Mouse (Mus musculus) layer of hippocampus, adult 2 months (tissue): ENCODE measurements around the gene Atp6v1f. TPM values are rescaled to one million over a fixed set of nuclear protein-coding genes. Genes with fewer than 3 reads are reported as not detected.

Experiments used
- DNase-seq, 2 experiments: peaks; one replicate each; pipeline ENCODE4 v3.0.0; 2022; ENCODE audit warnings: low spot score in 2 of 2
- H3K27ac ChIP-seq: fragments of 200-600 bp; 2 replicates; pipeline ENCODE4 v1.8.1; 2022
- H3K4me3 ChIP-seq: fragments of 200-600 bp; 2 replicates; pipeline ENCODE4 v1.8.1; 2022; ENCODE audit warnings: mild to moderate bottlenecking
- CTCF ChIP-seq: fragments of 200-600 bp; conservative IDR thresholded peaks from 2 replicates; pipeline ENCODE4 v1.8.1; 2022; ENCODE audit warnings: antibody characterized with exemption, mild to moderate bottlenecking, moderate library complexity
- total RNA-seq, 2 experiments: library from RNA; stranded (reverse); gene quantifications; 2 replicates each; pipeline ENCODE4 v1.2.3; 2021

The Atp6v1f gene
- total RNA-seq, 2 experiments from 2014 or later = 245 to 247 TPM

DNA sequence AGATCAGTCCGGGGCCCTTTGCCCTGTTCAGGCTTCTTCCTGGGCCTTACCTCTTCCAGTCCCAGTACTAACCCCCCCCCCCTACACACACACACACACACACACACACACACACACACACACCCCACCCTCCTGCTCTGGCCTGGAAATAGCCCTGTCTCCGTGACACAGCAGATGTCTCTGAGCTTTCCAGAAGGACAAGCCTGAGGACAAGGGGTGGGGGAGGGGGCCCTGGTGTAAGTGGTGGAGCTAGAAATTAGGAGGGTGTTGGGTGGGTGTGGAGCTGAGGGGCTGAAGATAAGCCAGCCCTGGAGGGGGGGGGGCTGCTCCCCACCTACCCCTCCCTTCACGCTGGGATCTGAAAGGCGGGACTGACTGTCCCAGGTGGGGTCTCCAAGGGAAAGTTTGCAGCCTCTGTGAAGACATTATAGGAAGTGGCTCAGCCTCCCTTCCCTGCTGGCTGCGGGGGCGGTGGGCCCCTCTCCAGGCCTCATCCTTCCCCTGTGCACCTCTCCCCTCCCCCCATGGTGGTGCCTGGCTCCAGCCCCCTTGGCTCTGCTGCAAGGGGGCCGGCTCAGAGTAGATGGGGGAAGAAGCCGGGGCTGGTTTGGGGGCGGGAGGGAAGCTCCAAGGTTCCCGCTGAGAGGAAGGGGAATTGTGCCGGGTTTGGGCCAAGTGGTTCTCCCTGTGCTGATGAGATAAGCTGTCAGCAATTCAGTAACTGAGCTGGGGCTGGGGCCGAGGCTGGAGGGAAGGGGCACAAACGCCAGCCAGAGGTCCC lies 32.4 kb upstream of the Atp6v1f start:
- Histone ChIP-seq H3K27ac (no peak overlapping the region; the same call in 1 of the 2 replicates), H3K4me3 (no peak overlapping the region)
- TF ChIP-seq CTCF = no peak
- DNase-seq = no peak

DNA sequence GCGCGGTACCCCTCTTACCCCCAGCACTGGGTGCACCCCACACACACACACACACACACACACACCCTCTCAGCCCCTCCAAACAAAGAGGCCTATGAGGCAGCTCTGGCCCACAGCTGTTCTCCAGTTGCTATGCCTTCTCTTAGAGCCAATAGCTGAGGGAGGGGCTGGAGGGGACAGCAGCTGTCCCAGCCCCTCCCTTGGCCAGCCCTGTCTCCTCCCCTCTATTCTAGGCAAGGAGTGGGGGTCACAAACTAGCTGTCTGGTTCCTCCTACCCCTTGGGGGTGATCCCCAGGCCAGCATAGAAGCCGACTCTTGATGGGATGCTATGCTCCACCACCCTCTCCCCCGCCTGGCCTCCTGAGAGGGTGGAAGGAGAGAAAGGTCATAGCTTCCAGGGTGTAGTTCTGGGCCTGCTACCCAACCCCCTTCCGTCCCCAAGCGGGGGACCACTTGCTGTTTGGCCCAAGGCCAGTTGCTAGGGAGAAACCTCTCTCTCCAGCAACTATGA lies 31.5 kb upstream of the Atp6v1f start:
- peak overlapping the region; percentile 15; the same call in 1 of the 2 replicates for H3K27ac ChIP-seq
- no peak for DNase-seq
- no peak overlapping the region for H3K4me3 ChIP-seq
- TF ChIP-seq CTCF = no peak

DNA sequence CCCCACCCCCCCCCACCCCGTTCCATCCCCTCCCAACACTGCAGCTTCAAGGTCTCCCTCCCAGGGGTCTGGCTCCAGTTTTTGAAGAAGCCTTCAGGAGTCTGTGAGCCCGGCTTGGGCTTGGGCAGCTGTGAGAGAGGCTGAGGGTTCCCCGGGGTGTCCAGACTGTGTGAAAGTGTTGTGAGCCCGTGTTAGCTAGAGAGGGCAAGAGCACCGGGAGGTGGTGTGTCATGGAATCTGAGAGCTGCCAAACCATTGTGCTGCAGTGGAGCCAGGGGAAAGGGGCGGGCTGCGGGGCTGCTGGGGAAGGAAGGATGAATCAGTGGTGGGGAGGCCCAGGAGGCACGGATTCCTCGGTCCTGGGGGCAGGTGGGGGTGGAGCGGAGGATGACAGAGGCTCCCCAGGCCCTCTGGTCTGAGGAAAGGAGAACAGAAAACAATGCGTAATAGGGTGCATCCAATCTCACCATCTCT lies 31.0 kb upstream of the Atp6v1f start:
- no peak for TF ChIP-seq CTCF
- no peak for DNase-seq
- Histone ChIP-seq H3K4me3 (no peak overlapping the region), H3K27ac (no peak overlapping the region)

DNA sequence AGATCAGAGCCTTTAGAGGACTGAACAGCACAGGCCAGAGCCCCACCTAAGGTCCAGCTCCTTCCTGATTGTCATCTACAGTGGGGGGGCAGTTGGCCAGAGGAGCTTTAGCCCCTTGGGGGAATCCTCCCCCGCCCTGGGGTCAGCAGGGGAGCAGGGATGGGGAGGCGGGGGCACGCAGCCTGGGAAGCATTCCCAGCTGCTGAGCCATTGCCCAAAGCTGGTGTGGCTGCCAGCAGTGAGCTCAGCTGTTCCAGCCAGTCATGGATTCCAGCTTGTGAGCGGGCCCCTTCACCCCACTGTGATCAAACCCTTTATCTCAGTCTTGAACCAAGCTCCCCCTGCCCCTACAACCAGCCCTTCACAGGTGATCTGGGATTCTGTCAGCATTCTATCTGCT lies 28.3 kb upstream of the Atp6v1f start:
- no peak for TF ChIP-seq CTCF
- DNase-seq = peak; percentile 20 to 21
- Histone ChIP-seq H3K4me3 (no peak overlapping the region), H3K27ac (0 out of 2 replicates have a peak overlapping the region, but pooled peaks have one; percentile 23)

DNA sequence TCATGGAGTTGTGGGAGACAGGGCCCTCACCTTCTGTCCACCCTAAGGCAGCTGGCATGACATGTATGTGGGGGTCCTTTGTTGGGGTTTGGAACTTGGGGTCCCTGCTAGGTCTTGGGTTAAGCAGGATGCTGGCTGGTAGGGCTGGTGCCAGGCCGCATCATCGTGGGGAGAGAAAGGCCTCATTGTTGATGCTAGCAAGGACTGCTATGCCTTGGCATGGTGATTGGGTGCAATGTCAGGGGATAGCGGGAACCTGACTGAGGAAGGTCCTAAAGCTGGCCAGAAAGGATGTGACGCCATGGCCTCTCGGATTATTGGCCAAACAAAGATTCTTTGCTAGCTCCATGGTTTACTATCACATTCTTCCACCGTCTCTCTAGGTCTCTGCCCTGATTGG lies 27.7 kb upstream of the Atp6v1f start:
- Histone ChIP-seq H3K27ac (0 out of 2 replicates have a peak overlapping the region, but pooled peaks have one; percentile 23), H3K4me3 (no peak overlapping the region)
- no peak for DNase-seq
- no peak for TF ChIP-seq CTCF

DNA sequence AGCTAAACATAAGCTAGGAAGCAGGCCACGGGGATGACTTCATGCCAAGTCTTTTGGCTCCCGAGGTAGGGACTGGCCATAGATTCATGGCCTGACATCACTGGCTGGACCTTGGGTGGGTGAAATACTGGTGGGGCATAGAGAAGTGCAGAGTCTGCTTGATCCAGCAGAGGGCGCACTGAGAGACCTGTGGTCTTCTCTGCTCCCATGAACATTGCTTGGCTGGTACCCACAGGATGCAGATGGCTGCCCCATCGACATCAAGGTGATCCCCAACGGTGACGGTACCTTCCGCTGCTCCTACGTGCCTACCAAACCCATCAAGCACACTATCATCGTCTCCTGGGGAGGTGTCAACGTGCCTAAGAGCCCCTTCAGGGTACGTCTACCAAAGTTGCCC lies 22.7 kb upstream of the Atp6v1f start:
- DNase-seq = peak in 1 of 2 experiments; percentile 32
- Histone ChIP-seq H3K27ac (no peak overlapping the region), H3K4me3 (no peak overlapping the region)
- TF ChIP-seq CTCF = peak; percentile 81

DNA sequence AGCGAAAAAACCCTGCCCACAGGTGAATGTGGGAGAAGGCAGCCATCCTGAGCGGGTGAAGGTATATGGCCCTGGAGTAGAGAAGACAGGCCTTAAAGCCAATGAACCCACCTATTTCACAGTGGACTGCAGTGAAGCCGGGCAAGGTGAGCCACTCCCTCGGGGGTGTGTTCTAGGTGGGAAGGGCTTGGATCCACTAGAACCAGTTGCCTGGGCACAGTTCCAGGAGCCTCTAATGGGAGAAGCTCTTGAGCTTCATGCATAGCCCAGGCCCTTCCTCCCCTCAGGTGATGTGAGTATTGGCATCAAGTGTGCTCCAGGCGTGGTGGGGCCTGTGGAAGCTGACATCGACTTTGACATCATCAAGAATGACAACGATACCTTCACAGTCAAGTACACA lies 22.2 kb upstream of the Atp6v1f start:
- H3K4me3 ChIP-seq = no peak overlapping the region
- no peak for DNase-seq
- no peak overlapping the region for H3K27ac ChIP-seq
- TF ChIP-seq CTCF = no peak

DNA sequence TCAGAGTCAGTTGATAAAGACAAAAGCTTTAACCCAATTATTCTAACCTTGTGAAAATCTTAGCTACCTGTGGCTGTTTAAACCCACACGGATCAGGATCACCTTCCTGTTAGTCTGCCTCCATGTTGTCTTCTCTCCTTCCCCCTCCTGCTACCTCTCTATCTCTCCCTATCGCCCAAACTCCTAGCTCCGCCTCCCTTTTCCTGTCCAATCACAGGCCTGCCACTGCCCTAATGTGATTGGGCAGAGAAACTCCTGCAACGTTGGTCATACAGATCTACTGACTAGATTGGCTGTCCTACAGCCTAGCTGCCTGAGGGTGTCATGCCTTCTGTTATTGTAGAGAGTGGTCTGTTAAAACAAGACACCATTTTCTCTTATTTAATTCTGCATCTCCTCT lies 17.7 kb upstream of the Atp6v1f start:
- no peak for TF ChIP-seq CTCF
- Histone ChIP-seq H3K27ac (no peak overlapping the region), H3K4me3 (no peak overlapping the region)
- no peak for DNase-seq

DNA sequence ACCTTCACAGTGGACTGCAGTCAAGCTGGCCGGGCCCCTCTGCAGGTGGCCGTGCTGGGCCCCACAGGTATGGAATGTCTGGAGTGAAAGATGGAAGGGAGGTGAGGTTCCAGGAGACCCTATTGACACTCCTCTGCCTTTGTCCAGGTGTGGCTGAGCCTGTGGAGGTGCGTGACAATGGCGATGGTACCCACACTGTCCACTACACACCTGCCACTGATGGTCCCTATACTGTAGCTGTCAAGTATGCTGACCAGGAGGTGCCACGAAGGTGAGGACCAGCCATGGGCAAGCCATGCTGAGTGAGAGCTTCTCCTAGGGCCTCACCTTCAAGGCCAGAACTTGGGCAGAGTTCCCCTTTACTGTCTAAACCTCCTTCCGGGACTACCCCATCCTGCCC lies 16.9 kb upstream of the Atp6v1f start:
- H3K4me3 ChIP-seq = no peak overlapping the region
- no peak for TF ChIP-seq CTCF
- DNase-seq = no peak
- H3K27ac ChIP-seq = no peak overlapping the region

DNA sequence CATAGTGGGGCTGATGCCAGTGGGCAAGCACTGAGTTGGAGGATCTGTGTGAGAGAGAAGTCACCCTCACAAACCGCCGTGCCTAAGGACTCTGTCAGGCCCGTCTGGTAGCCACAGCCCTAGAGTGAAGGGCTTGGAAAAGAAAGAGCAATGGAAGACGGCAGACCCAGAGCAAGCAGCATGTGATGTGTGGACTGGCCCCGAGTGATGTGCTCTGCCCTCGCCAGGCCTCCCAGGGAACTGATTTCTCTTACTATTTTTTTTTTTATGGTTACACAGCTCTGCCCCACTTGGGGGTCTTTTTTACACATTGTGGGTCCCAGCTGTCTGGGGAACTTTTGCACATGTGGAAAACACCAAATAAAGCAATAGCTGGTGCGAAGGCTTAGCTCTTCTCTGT lies 6.0 kb upstream of the Atp6v1f start:
- TF ChIP-seq CTCF = no peak; the same call in 1 of the 2 replicates
- H3K4me3 ChIP-seq = no peak overlapping the region
- no peak for DNase-seq
- H3K27ac ChIP-seq = no peak overlapping the region

DNA sequence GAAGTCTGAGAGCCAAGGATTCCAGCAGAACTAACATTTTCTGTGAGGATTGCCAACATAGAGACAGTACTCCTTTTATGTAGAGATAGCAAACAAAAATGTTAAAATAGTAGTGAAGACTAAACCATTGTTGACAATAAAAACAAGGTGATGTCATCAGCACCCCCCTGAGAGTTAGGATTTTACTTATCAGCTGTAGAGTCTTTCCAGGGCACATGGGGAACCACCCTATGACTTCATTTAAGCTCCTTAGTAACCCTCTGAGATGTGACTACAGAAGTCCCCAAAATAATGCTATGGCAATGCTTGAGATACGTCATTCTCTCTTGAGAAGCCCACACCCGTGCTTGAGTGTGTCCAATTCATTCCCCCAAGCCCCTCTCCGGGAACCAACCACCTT lies 4.1 kb upstream of the Atp6v1f start:
- no peak overlapping the region for H3K27ac ChIP-seq
- TF ChIP-seq CTCF = no peak
- H3K4me3 ChIP-seq = no peak overlapping the region
- DNase-seq = no peak

DNA sequence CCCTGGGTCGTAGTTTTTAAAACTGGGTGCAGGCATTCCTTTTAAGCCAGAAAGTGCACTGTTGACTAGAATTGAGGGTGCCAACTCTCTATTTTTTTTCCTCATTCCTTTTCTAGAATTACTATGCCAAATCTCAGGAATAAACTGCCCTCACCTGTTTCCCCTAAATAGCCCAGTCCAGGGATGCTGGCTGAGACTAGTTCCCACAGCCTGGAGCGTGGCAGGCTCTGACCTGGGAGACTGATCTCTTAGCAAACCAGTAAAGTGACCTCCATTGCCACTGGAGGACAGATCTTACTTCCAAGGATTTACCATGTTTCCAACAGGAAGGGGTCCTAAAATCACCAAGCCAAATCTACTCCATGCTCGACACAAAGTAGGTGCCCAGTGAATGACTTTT lies 1.3 kb downstream of the Atp6v1f start:
- Histone ChIP-seq H3K27ac (no peak overlapping the region), H3K4me3 (peak overlapping the region; percentile 78)
- no peak for DNase-seq
- no peak for TF ChIP-seq CTCF

DNA sequence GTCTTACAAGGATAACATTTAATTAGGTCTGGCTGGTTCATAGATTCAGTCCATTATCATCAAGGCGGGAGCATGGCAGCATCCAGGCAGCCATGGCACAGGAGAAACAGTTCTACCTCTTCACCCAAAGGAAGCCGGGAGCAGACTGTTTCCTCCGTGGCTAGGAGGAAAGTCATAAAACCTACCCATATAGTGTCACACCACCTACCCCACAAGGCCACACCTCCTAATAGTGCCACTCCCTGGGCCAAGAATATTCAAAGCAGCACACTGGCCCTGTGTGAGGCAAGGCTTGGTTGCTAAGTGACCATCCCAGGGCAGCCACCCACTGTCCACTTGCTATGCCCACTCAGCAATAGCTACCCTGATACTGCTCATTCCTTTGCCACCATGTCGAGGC lies 3.6 kb downstream of the Atp6v1f start, which contains the start of gene Atp6v1fnb:
TSS of gene Atp6v1fnb (plus strand) at position 301 of the 400 bp plus-strand sequence.
- DNase-seq = no peak

More for the DNA sequence above, 3.6 kb downstream of the Atp6v1f start, which contains the start of gene Atp6v1fnb:
- H3K27ac ChIP-seq = no peak within 1 kb of the TSS
- no peak for TF ChIP-seq CTCF
- no peak within 1 kb of the TSS for H3K4me3 ChIP-seq
